Mouse (Mus musculus): ENCODE measurements around the gene Dnajb12. TPM values are rescaled to one million over a fixed set of nuclear protein-coding genes. Genes with fewer than 3 reads are reported as not detected.

Dnajb12 gene
- polyA plus RNA-seq, 1 experiment from 2014 or later: 27.3 TPM

- Histone ChIP-seq H3K27ac (ENCODE audit: low read depth, low read length) (no peak overlapping the region), H3K36me3 (ENCODE audit: control insufficient read depth, insufficient read depth, low read length) (no peaks in the 10 kb centered on the region), H3K4me1 (ENCODE audit: control insufficient read depth, insufficient read depth, low read length) (peaks cover 4% of the 10 kb centered on the region; the same call in 1 of the 2 replicates), H3K4me3 (ENCODE audit: low read depth, low read length) (no peak overlapping the region), H3K27me3 (ENCODE audit: control insufficient read depth, insufficient read depth, low read length) (no peaks in the 10 kb centered on the region), H3K4me2 (ENCODE audit: low read depth) (no peak overlapping the region), H3K9me3 (ENCODE audit: control insufficient read depth, low read length) (no peaks in the 10 kb centered on the region), H3K9ac (ENCODE audit: low read length) (no peak overlapping the region)
- 75% methylated on average over 15 of the region's 15 CpGs for WGBS
- DNase-seq (ENCODE audit: low spot score): no peak
- ATAC-seq (ENCODE audit: insufficient read depth, low FRiP score, low TSS enrichment): no peak
Observed at GRCm38 (mm10) chr10:59877421-59878117, 1.8 kb upstream of the Dnajb12 start.

DNA sequence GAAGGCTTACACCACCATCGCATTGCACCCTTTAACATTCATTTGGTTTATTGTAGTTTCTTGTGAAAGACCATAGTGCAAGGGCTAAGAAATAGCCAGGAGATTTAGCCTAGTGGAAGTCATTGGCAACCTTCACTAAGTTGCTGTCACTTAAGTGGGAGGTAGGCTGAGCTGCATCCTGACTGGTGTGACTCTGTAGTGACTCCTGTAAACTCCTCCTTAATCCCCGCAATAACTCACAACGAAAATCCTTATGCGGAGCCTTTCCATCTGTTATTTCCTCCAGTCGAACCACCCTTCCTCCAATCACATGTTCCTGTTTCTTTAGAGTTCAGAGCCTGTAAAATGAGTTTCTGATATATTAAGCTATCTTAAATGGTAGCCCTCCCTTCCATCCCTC is 533 bp upstream of the Dnajb12 start:
- Histone ChIP-seq H3K4me1 (ENCODE audit: control insufficient read depth, insufficient read depth, low read length) (peaks cover 4% of the 10 kb centered on the region; the same call in 1 of the 2 replicates), H3K27me3 (ENCODE audit: control insufficient read depth, insufficient read depth, low read length) (no peaks in the 10 kb centered on the region), H3K4me2 (ENCODE audit: low read depth) (peak overlapping the region; percentile 74), H3K27ac (ENCODE audit: low read depth, low read length) (no peak overlapping the region), H3K9ac (ENCODE audit: low read length) (peak overlapping the region; percentile 99; the same call in 1 of the 2 replicates), H3K4me3 (ENCODE audit: low read depth, low read length) (peak overlapping the region; percentile 89), H3K36me3 (ENCODE audit: control insufficient read depth, insufficient read depth, low read length) (no peaks in the 10 kb centered on the region), H3K9me3 (ENCODE audit: control insufficient read depth, low read length) (no peaks in the 10 kb centered on the region)
- ATAC-seq (ENCODE audit: insufficient read depth, low FRiP score, low TSS enrichment): no peak
- 25% methylated on average over 5 of the region's 5 CpGs for WGBS
- no peak for DNase-seq (ENCODE audit: low spot score)

GRCm38 (mm10) chr10:59880029-59880386 is 652 bp downstream of the Dnajb12 start:
- Histone ChIP-seq H3K4me3 (ENCODE audit: low read depth, low read length) (peak overlapping the region; percentile 89), H3K4me1 (ENCODE audit: control insufficient read depth, insufficient read depth, low read length) (peaks cover 4% of the 10 kb centered on the region; the same call in 1 of the 2 replicates), H3K9ac (ENCODE audit: low read length) (peak overlapping the region; percentile 99), H3K9me3 (ENCODE audit: control insufficient read depth, low read length) (no peaks in the 10 kb centered on the region), H3K27ac (ENCODE audit: low read depth, low read length) (peak overlapping the region; percentile 99), H3K36me3 (ENCODE audit: control insufficient read depth, insufficient read depth, low read length) (no peaks in the 10 kb centered on the region), H3K27me3 (ENCODE audit: control insufficient read depth, insufficient read depth, low read length) (no peaks in the 10 kb centered on the region), H3K4me2 (ENCODE audit: low read depth) (peak overlapping the region; percentile 74)
- WGBS: 1% methylated on average over 13 of the region's 13 CpGs
- DNase-seq (ENCODE audit: low spot score): no peak
- peak; percentile 64 for ATAC-seq (ENCODE audit: insufficient read depth, low FRiP score, low TSS enrichment)

- DNase-seq (ENCODE audit: low spot score): no peak
- peaks cover 4% of the 10 kb centered on the region; the same call in 1 of the 2 replicates for H3K4me1 ChIP-seq (ENCODE audit: control insufficient read depth, insufficient read depth, low read length)
- no peak overlapping the region for H3K9ac ChIP-seq (ENCODE audit: low read length)
- H3K4me3 ChIP-seq (ENCODE audit: low read depth, low read length): peak overlapping the region; percentile 89; the same call in 1 of the 2 replicates
- ATAC-seq (ENCODE audit: insufficient read depth, low FRiP score, low TSS enrichment): no peak
- no peaks in the 10 kb centered on the region for H3K36me3 ChIP-seq (ENCODE audit: control insufficient read depth, insufficient read depth, low read length)
- H3K4me2 ChIP-seq (ENCODE audit: low read depth): peak overlapping the region; percentile 74
- no peaks in the 10 kb centered on the region for H3K27me3 ChIP-seq (ENCODE audit: control insufficient read depth, insufficient read depth, low read length)
- no peak overlapping the region for H3K27ac ChIP-seq (ENCODE audit: low read depth, low read length)
- WGBS: 89% methylated on average over 7 of the region's 7 CpGs
- H3K9me3 ChIP-seq (ENCODE audit: control insufficient read depth, low read length): no peaks in the 10 kb centered on the region
Observed at GRCm38 (mm10) chr10:59880837-59881236, 1.5 kb downstream of the Dnajb12 start.

DNA sequence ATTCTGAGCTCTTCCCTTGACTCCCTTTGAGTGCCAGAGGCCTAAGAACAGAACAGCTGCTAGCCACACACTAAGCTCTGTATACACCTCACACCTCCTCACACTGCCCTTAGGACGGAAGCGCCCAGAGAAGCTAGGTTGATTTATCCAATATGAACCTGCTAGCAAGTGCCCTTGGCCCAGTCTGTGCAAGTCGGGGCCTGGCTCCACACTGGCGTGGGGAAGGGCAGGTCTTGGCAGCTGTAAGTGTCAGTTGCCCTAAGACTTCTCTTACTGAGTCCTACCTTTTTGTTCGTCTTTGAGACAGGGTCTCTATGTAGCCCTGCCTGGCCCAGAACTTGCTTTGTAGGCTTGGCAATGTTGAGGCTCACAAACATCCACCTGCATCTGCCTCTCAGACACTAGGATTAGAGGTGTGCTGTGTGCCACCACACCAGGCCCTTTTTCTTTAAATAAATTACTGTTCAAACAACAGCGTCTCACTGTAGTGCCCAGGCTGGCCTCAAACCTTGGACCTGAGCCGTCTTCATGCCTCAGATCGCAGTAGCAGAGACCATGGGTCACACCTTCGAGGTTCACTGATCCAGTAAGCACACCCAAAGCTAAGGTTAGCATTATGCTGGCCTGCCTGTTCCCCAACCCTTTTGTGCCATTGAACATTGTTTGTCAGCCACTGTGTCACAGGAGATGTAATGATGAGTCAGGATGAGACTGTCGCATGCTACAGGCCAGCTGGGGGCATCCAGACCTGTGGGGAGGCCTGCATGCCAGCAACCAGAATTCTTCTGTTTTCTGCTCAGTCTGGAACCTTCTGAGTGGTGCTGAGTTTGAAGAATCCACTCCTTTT is 5.2 kb downstream of the Dnajb12 start:
- Histone ChIP-seq H3K36me3 (ENCODE audit: control insufficient read depth, insufficient read depth, low read length) (no peaks in the 10 kb centered on the region), H3K27me3 (ENCODE audit: control insufficient read depth, insufficient read depth, low read length) (no peaks in the 10 kb centered on the region), H3K9me3 (ENCODE audit: control insufficient read depth, low read length) (no peaks in the 10 kb centered on the region), H3K4me3 (ENCODE audit: low read depth, low read length) (no peak overlapping the region), H3K4me1 (ENCODE audit: control insufficient read depth, insufficient read depth, low read length) (peaks cover 4% of the 10 kb centered on the region; the same call in 1 of the 2 replicates), H3K27ac (ENCODE audit: low read depth, low read length) (no peak overlapping the region), H3K4me2 (ENCODE audit: low read depth) (no peak overlapping the region), H3K9ac (ENCODE audit: low read length) (no peak overlapping the region)
- 91% methylated on average over 10 of the region's 10 CpGs for WGBS
- DNase-seq (ENCODE audit: low spot score) (no peak), ATAC-seq (ENCODE audit: insufficient read depth, low FRiP score, low TSS enrichment) (no peak)

DNA sequence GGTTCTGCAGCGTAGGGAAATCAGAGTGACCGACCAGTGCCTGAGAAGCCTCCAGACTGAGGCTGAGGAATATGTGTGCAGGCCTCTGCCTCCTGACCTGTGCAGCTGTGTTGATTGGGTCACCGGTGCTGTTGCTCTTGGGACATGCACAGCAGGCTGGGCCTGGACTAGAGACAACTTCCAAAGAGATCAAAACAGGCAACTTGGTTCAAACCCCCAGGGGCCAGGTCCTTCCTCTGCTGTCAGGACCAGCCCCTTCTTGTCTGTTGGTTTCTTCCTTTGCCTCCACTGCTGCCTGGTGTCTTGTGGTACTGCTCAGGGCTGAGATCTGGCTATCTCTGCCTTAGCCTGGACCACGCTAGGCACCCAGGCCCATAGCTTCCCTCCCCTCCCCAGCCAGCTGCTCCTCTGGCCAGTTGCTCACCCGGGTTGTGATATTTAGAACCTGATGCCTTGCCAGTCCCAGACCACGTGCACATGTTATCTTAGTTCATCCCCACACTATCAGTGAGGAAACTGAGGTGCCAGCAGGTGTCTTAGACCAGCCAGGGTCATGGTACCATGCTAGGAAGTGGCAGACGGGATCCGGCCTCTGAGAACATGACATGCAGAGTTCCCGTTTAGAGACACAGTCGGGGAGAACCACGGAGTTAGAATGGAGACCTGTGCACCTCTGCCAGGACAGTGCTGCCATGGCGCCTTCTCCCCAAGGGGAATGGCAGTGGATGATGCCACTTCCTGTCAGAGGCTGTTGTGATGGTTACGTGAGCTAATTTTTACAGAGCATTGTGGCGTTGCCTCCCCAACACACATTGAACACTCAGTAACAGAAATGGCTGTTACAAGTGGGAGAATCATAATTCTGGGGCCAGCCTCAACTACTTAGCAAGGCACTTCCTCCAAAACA is 6.1 kb downstream of the Dnajb12 start:
- no peak overlapping the region for H3K27ac ChIP-seq (ENCODE audit: low read depth, low read length)
- WGBS: 92% methylated on average over 14 of the region's 14 CpGs
- H3K27me3 ChIP-seq (ENCODE audit: control insufficient read depth, insufficient read depth, low read length): no peaks in the 10 kb centered on the region
- DNase-seq (ENCODE audit: low spot score) (no peak), ATAC-seq (ENCODE audit: insufficient read depth, low FRiP score, low TSS enrichment) (no peak)
- no peak overlapping the region for H3K9ac ChIP-seq (ENCODE audit: low read length)
- peaks cover 4% of the 10 kb centered on the region; the same call in 1 of the 2 replicates for H3K4me1 ChIP-seq (ENCODE audit: control insufficient read depth, insufficient read depth, low read length)
- no peak overlapping the region for H3K4me2 ChIP-seq (ENCODE audit: low read depth)
- no peak overlapping the region for H3K4me3 ChIP-seq (ENCODE audit: low read depth, low read length)
- H3K9me3 ChIP-seq (ENCODE audit: control insufficient read depth, low read length): no peaks in the 10 kb centered on the region
- H3K36me3 ChIP-seq (ENCODE audit: control insufficient read depth, insufficient read depth, low read length): no peaks in the 10 kb centered on the region

- Histone ChIP-seq H3K36me3 (ENCODE audit: control insufficient read depth, insufficient read depth, low read length) (no peaks in the 10 kb centered on the region), H3K4me1 (ENCODE audit: control insufficient read depth, insufficient read depth, low read length) (peaks cover under 1% of the 10 kb centered on the region; the same call in 1 of the 2 replicates), H3K9me3 (ENCODE audit: control insufficient read depth, low read length) (no peaks in the 10 kb centered on the region), H3K27ac (ENCODE audit: low read depth, low read length) (no peak overlapping the region), H3K27me3 (ENCODE audit: control insufficient read depth, insufficient read depth, low read length) (no peaks in the 10 kb centered on the region), H3K9ac (ENCODE audit: low read length) (no peak overlapping the region), H3K4me2 (ENCODE audit: low read depth) (no peak overlapping the region), H3K4me3 (ENCODE audit: low read depth, low read length) (no peak overlapping the region)
- DNase-seq (ENCODE audit: low spot score) (no peak), ATAC-seq (ENCODE audit: insufficient read depth, low FRiP score, low TSS enrichment) (no peak)
- 93% methylated on average over 1 of the region's 1 CpGs for WGBS
Observed at GRCm38 (mm10) chr10:59886081-59886466, 6.7 kb downstream of the Dnajb12 start.

GRCm38 (mm10) chr10:59887432-59887831 is 8.1 kb downstream of the Dnajb12 start:
- no peak overlapping the region for H3K9ac ChIP-seq (ENCODE audit: low read length)
- H3K27me3 ChIP-seq (ENCODE audit: control insufficient read depth, insufficient read depth, low read length): no peaks in the 10 kb centered on the region
- 0 out of 2 replicates have a peak, but pooled peaks cover 4% of the 10 kb centered on the region for H3K36me3 ChIP-seq (ENCODE audit: control insufficient read depth, insufficient read depth, low read length)
- H3K4me1 ChIP-seq (ENCODE audit: control insufficient read depth, insufficient read depth, low read length): no peaks in the 10 kb centered on the region
- DNase-seq (ENCODE audit: low spot score): no peak
- no peak overlapping the region for H3K4me3 ChIP-seq (ENCODE audit: low read depth, low read length)
- ATAC-seq (ENCODE audit: insufficient read depth, low FRiP score, low TSS enrichment): no peak
- WGBS: 89% methylated on average over 5 of the region's 5 CpGs
- H3K4me2 ChIP-seq (ENCODE audit: low read depth): no peak overlapping the region
- no peak overlapping the region for H3K27ac ChIP-seq (ENCODE audit: low read depth, low read length)
- no peaks in the 10 kb centered on the region for H3K9me3 ChIP-seq (ENCODE audit: control insufficient read depth, low read length)

All from neural tube, embryonic 11.5 days (tissue).